Mouse (Mus musculus): ENCODE measurements around the gene Rps27a.

Rps27a gene

GRCm38 (mm10) chr11:29512818-29513535 lies 34.9 kb downstream of the Rps27a start:
- DNase-seq (ENCODE audit: low spot score) = no peak

GRCm38 (mm10) chr11:29509421-29509820 lies 38.5 kb downstream of the Rps27a start:
- DNase-seq (ENCODE audit: low spot score) = no peak

GRCm38 (mm10) chr11:29504899-29505625 lies 42.8 kb downstream of the Rps27a start:
- no peak for DNase-seq (ENCODE audit: low spot score)

DNA sequence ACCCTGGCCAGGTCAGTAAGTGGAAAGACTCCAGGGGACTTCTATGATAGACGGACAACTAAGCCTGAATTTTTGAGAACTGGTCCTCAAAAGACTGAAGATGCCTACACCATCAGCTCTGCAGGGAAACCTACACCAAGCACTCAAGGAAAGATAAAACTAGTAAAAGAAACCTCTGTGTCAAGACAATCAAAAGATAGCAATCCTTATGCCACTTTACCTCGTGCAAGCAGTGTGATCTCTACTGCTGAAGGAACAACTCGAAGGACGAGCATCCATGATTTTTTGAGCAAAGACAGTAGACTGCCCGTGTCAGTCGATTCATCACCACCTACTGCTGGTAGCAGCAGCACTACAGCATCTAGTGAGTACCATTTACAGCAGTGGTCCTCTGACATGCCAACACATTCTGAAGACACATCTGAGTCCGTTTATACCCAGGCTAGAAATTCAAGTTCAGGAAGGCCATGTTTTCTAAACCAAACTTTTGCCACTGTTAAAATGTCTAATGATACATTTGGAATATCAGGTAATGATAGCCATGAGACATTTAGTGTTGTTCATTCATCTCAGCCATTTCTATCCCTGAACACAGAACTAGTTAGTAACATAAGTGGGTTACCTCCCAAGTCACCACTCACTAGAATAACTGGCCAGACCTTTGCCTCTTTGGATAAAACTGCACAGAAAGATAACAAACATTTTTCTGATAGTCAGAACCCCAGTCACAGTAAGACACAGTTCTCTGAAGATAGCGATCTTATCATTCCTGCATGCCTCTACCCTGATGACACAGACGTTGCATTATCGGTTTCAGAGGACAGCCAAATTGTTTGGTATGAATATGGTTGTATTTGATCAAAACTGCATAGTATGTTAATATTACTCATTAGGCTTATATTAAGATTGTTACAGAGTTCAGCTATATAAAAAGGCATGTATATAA lies 43.7 kb downstream of the Rps27a start:
- DNase-seq (ENCODE audit: low spot score) = no peak

DNA sequence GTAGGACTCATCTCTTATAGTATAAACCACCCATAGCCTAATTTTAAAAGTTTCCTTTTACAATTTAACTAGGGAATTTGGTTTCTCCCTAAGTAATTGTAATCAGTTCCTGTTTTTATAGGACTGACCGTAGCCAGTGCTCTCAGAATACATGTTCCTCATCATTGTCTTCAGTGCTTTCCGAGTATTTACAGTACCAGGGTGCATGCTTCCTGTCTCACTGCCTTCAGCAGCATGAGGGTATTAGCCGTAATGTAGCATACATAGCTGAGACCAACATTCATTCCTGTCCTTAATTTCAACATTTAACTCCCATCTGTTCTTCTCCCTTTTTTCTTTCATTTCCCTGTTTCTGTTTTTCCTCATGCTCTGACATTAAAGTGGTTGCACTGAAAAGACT lies 50.9 kb downstream of the Rps27a start:
- no peak for DNase-seq (ENCODE audit: low spot score)

All from testis, postnatal 10 days (tissue).